Mouse (Mus musculus) bone marrow macrophage, adult 2 months (primary cell): Measurements from ENCODE around the gene Mob3a. TPM values are rescaled to one million over a fixed set of nuclear protein-coding genes. Genes with fewer than 3 reads are reported as not detected.

ENCODE experiments used
- H3K27ac ChIP-seq: 2 replicates; pipeline ENCODE4 v1.5.1; 2012; ENCODE audit warnings: low read depth, low read length; ENCODE audit not compliant: insufficient read depth
- H3K4me1 ChIP-seq: 2 replicates; pipeline ENCODE4 v1.6.1; 2012; ENCODE audit warnings: low read length; ENCODE audit not compliant: control insufficient read depth, insufficient read depth
- H3K4me3 ChIP-seq: 2 replicates; pipeline ENCODE4 v1.5.1; 2012; ENCODE audit warnings: mild to moderate bottlenecking, low read length, moderate library complexity; ENCODE audit not compliant: insufficient read depth
- CTCF ChIP-seq: IDR thresholded peaks from 2 replicates; pipeline ENCODE4 v1.5.1; 2012; ENCODE audit warnings: low read depth, mild to moderate bottlenecking, low read length, moderate library complexity
- POLR2A ChIP-seq: IDR thresholded peaks from 2 replicates; pipeline ENCODE4 v1.6.1; 2012; ENCODE audit warnings: mild to moderate bottlenecking, low read depth, low read length, borderline replicate concordance
- polyA plus RNA-seq: library from polyadenylated mRNA; stranded (reverse); fragments of >200 nt; gene quantifications from 2 replicates; pipeline ENCODE4 v1.2.4, GENCODE M21; 2012; ENCODE audit not compliant: missing spikeins, insufficient read depth, insufficient read length

Gene Mob3a
- polyA plus RNA-seq, 1 experiment = 53.3 TPM

DNA sequence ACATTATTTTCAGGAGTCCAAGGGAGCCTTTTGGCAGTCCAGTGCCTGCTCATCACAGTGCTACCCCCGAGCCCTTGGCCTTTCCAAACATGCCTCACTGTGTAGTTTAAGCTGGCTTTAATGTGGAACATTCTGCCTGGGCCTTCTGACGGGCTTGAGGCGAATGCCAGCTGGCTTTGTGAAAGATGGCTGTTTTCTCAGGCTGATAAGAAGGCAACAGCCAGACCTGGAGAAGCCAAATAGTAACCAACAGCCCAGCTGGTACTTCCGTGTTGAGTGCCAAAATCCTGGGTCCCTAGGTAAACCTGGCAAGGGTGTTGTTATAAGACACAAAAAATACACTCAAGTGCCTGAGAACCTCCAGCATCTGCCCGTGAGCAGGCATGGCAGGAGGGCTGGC, 35.0 kb upstream of the Mob3a start:
- TF ChIP-seq POLR2A (no peak), CTCF (no peak)
- H3K4me3 ChIP-seq = no peak overlapping the region
- H3K27ac ChIP-seq = no peak overlapping the region
- H3K4me1 ChIP-seq = peaks cover 39% of the 10 kb centered on the region

GRCm38 (mm10) chr10:80732611-80733101, 30.9 kb upstream of the Mob3a start:
- no peak for TF ChIP-seq POLR2A
- no peak for TF ChIP-seq CTCF
- H3K4me1 ChIP-seq = peaks cover 21% of the 10 kb centered on the region
- H3K4me3 ChIP-seq = no peak overlapping the region
- no peak overlapping the region for H3K27ac ChIP-seq

DNA sequence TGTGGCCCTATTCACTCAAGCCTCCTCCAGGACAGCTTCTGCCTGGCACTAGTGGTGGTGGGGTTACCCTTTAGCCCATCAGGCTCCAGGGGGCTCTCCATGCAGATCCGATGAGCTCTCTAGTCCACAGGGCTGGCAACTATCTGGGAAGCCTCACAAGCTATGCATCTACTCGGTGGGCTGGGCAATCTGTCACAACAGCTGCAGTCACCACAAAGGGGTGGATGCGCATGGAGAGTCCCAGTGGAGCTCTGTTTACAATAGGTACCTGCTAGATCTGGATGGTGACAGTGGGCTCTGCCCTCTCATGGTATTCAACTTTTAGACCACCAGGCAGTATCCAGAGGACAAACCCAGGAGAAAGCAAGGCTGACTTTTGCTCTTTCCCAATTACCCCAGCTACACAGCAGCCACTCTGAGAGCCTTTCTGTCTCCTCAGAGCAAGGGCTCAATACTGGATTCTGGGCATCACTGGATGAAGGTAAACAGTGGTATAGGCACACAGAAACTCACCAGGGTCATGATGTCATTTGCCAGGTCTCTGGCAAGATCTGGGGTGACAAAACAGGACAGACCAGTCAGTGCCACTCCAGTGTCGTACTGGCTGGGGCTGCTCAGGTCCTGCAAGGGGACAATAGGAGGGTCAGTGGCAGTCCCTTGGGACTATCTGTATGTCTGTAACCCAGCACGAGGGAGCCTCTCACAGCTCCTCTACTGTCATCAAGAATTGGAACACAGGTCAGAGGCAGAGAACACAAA, 25.8 kb upstream of the Mob3a start:
- H3K27ac ChIP-seq = no peak overlapping the region
- no peaks in the 10 kb centered on the region for H3K4me1 ChIP-seq
- H3K4me3 ChIP-seq = no peak overlapping the region
- TF ChIP-seq CTCF (no peak), POLR2A (no peak)

DNA sequence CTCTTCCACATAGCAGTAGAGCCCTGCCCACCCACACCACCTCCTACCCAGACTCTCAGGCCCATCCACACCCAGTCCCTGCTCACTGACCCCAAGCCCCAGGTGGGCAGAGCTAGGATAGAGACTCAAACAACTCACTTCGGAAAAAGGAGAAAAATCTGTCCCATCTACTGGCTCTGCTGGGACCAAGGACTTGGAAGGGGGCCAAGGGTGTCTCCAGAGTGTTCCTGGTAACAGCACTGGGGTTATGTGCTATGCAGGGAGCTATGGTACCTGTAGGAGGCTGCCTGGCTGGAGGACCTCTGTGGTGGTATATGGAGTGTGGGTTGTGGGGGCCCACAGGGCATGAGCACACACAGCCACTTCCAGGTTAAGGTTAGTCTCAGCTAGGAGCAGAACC, 15.5 kb upstream of the Mob3a start:
- Histone ChIP-seq H3K27ac (no peak overlapping the region), H3K4me1 (no peaks in the 10 kb centered on the region), H3K4me3 (no peak overlapping the region)
- TF ChIP-seq CTCF (no peak), POLR2A (no peak)

DNA sequence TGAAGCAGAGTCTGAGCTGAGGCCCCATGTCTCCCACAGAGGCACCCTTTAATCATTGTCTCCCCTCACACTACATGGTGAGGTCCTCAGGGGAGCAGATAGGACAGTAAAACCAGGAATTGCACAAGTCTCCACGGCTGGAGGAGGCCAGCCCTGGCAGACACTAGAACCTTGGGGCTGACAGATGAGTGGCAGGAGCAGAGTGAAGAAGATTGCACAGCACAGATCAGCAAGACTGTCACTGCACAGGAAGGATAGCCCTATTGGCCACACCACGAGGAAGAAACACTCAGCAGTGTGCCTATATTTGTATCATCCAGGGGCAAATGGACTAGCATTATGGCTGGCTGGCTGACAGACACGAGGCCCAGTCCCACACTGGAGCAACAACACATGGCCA, 9.1 kb upstream of the Mob3a start:
- no peaks in the 10 kb centered on the region for H3K4me1 ChIP-seq
- TF ChIP-seq POLR2A (no peak), CTCF (no peak)
- H3K4me3 ChIP-seq = no peak overlapping the region
- H3K27ac ChIP-seq = no peak overlapping the region

DNA sequence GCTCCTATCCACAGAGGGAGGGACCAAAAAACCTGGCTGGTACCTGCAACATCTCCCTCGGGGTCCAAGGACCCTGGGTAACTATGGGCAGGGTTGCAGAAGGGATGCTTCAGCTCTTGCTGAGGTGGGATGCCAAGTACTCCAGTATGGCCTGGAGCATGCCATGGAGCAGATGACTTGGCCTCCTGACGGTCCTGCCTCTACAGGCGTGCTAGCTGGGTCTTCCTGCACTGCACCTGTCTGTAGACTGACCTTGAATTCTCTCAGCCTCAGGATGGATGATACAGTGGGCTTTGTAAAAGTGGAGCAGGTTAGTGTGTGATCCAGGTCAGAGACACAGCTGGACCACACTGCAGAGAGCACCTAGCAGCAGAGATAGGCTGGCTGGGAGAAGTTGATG, 3.7 kb upstream of the Mob3a start:
- Histone ChIP-seq H3K4me1 (peaks cover 8% of the 10 kb centered on the region), H3K4me3 (no peak overlapping the region), H3K27ac (no peak overlapping the region)
- TF ChIP-seq CTCF = no peak
- TF ChIP-seq POLR2A = no peak

DNA sequence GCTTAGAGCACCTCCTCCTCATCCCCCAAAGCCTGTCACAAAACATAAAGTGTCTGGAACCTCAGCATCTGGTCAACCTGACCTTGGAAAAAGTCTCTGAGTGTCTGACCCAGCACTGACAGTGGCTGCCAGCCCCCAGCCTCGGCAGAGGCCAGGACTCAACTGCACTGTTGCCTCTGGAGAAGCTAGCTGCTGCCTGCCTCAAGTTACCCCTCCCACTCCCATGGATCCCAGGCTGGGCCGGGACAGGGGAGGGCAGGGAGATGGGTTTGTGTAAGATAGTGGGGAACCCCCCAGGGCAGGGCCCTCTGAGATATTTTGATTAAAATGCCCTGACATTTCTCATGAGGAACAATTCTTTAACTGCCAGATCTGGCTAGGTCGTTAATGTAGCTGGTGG, 3.3 kb upstream of the Mob3a start:
- no peak for TF ChIP-seq POLR2A
- no peak for TF ChIP-seq CTCF
- Histone ChIP-seq H3K4me3 (no peak overlapping the region), H3K4me1 (peaks cover 10% of the 10 kb centered on the region), H3K27ac (no peak overlapping the region)

- H3K27ac ChIP-seq = no peak overlapping the region
- TF ChIP-seq POLR2A (no peak), CTCF (no peak)
- H3K4me1 ChIP-seq = peaks cover 13% of the 10 kb centered on the region
- no peak overlapping the region for H3K4me3 ChIP-seq
These were observed 2.6 kb upstream of the Mob3a start for GRCm38 (mm10) chr10:80704418-80704817.

DNA sequence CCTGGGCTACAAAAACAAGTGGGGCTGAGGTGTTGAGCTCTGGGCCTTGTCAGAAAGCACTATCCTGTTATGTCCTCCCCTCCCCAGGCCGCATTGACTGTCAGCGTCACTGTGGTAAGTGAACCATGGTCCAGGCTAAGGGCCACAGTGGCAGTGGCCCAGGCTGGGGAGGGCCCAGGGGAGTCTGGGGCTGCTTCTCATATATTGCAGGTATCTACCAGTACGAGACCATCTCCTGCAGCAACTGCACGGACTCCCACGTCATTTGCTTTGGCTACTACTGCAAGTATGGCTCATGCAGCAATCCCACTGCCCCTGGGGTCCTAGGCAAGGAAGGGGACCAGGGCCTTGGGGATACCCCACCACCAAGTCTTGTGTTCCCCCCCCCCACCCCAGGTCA, 1.9 kb upstream of the Mob3a start:
- TF ChIP-seq POLR2A = no peak
- no peak for TF ChIP-seq CTCF
- H3K27ac ChIP-seq = no peak overlapping the region
- peak overlapping the region; percentile 71; the same call in 1 of the 2 replicates for H3K4me3 ChIP-seq
- peaks cover 15% of the 10 kb centered on the region for H3K4me1 ChIP-seq

DNA sequence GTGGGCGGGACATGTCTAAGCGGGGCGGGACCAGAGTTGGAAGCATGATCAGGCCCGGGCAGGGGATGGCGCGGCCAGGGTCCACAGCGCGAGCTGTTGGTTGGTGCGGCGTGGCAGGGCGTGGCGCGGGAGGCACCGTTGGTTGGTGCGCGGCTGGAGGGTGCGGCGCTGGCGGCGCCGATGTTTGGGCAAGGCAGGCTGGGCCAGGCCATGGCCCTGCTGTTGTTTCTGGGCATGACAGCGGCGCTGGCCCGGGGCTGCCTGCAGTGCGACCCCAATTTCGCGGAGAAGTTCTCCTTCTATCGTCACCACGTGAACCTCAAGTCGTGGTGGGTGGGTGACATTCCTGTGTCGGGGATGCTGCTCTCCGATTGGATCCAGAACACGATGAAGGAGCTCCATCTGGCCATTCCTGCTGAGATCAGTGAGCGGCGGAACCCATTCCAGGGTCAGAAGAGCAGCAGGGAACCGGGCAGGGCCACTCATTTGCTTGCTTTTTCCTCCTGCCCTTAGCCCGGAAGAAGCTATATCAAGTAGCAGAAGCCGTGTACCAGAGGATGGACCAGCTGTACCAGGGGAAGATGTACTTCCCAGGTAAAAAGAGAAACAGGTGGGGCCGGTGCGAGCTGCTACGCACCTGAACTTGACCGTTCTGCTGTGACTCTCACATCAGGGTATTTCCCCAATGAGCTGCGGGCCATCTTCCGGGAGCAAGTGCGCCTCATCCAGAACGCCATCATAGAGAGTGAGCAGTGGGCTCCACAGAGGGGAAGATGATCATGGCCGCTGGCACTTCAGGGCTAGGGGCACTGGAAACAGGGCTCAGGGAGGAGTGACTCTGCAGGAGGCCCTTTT, 986 bp upstream of the Mob3a start:
- TF ChIP-seq POLR2A (no peak), CTCF (no peak)
- Histone ChIP-seq H3K27ac (peak overlapping the region; percentile 55), H3K4me1 (peaks cover 23% of the 10 kb centered on the region), H3K4me3 (peak overlapping the region; percentile 71)
